Mouse (Mus musculus): Measurements from ENCODE around the gene Olfr156.
"Not testable (repeated sequence)": the region's sequence is repeated elsewhere in the genome, so short reads cannot be mapped to it uniquely, and the experiment has no call there.

Gene Olfr156

DNA sequence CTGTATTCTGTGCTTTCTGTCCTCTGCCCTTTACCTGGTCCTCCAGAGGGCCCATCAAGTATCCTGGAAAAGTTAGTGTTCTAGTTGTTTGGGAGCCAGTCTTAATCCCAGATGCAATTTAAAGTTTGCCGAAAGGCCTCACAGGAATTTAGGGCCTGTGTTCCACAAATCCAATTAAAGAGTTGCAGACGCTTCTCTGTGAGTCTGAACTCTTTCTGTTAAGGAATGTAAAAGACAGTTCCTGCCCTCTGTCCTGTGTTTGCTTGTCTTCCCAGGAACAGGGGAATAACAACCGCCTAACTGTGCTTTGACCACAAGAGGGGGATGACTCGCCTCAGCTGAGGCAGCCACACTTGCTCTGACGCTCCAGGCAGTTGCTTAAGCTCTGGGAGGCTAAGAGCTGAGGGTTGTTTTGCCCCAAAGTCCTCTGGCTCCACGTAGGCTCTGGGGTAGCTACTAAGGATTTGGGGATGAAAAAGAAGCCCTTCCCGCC, at the start of gene Olfr156:
Gene Olfr156, minus strand, starts transcription at position 51 of the 493 bp plus-strand sequence.
- peak; percentile 3 to 25 for DNase-seq (ENCODE audit: low spot score in 2 of 2)

DNA sequence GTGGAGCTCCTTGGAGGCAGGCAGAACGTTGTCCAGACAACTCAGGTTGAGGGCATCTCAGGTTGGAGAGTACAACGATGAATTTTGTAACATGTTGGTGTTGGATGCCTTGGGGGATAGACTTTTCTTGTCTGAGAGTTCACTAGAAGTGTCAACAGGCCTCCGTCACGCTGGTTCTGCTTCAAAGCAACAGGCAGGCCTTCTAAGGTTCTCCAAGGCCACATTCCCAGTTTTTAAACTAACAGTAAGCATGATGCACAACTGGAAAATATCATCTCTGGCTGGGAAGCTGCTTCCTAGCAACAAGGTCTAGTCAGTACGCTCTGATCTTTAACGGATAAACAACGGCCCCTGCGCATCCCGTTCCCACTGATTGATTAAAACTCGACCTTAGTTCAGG, 46.1 kb upstream of the Olfr156 start:
- DNase-seq (ENCODE audit: low spot score in 2 of 2), result no peak

DNA sequence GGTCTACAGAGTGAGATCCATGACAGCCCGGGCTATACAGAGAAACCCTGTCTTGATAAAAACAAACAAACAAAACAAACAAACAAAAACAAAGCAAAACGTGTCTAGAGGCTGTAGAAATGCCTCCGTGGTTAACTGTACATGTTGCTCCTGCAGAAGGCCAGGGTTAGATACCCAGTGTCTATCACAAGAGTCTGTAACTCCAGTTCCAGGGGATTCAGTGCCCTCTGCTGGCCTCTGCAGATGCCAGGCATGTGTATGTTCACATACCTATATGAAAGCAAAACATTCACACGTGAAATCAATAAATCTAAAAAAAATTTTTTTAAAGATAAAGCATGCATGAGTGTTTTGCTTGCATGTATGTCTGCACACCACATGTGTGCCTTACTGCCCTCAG, 39.6 kb upstream of the Olfr156 start:
- DNase-seq (ENCODE audit: low spot score in 2 of 2), result no peak

DNA sequence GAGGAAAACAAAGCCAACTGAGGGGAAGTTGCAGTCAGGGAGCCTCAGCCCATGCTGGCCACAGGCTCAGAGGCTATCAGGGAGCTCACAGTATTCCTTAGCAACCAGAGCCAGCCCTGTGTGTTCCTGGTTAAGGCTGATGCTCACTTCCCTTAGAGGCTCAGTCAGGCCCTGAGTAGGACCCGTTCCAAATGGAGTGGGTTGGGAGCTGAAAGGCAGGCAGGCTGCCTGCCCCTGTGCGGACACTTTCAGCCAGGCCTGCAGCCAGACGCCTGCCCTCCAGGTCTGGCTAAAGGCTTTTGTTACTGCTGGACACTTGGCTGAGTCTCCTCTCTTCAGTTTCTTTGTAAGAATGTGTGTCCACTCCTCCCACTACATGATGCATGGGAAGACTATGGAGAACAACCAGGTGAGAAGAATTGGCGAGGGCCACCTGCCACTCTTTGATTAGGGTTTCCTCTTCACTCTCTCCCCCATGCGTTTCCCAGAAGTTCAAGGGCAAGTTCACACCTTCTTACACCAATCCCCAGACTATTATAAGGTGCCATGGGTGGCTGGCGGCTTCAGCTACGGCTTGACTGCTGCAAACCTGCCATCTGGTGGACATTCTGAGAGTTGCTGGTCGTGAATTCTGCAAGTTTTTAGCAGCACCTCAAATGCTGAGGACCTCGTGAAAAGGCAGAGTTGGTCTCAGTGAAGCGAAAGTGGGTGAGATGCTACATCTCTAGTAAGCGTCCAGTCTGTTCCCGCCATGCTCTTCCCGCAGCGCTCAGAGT, 37.2 kb upstream of the Olfr156 start:
- DNase-seq (ENCODE audit: low spot score in 2 of 2), result peak; percentile 52 to 60

DNA sequence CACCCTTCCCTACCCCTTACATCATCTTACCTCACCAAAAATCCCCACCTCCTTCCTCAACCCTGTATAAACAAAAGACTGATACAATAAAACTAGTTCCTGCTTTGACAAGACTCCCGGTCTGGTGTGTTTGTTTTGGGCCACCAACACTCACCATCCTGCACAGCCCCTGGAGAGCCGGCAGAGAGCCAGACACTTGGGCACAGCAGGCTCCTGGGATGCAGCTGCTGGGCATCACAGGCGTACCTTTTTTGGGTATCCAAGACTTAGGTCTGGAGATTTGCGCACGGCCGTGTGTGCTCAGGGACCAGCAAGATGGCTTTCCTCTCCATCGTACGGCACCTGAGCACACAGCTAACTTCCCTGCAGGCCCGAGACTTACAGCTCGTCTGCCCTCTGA, 36.2 kb upstream of the Olfr156 start:
- no peak for DNase-seq (ENCODE audit: low spot score in 2 of 2)

DNA sequence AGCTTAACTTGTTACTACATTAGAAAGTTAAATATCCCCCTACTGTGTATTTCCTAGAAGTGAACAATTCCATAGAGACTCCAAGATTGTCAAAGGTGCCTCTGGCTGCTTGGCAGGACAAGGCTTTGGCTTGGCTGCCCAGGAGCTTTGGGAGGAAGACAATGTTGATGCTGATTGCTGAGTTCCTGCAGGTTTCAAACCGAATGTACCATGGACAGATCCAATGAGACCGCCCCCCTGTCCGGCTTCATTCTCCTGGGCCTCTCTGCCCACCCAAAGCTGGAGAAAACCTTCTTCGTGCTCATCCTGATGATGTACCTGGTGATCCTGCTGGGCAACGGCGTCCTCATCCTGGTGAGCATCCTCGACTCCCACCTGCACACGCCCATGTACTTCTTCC, 30.4 kb upstream of the Olfr156 start:
- DNase-seq (ENCODE audit: low spot score in 2 of 2), result no peak

DNA sequence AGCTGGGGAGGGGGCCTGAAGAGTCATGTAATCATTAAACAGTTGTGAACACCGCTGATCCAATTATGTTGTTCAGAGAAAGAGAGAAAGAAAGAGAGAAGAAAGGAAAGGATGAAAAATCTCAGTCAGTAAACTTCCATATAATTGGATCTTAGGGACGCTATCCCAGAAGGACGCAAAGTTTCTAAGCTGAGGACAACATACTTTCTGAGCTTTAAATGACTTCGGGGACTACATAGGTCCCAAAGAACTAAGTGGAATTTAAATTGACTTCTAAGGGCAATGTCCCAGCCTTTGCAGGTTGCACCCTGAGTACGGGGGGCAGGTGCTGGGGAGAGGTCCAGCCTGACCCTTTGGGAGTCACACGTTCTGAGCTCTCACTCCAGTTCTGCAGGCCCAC, 27.6 kb upstream of the Olfr156 start, which contains the start of gene Olfr155:
Gene Olfr155, plus strand, starts transcription at position 301 of the 400 bp plus-strand sequence.
- DNase-seq (ENCODE audit: low spot score in 2 of 2), result no peak

DNA sequence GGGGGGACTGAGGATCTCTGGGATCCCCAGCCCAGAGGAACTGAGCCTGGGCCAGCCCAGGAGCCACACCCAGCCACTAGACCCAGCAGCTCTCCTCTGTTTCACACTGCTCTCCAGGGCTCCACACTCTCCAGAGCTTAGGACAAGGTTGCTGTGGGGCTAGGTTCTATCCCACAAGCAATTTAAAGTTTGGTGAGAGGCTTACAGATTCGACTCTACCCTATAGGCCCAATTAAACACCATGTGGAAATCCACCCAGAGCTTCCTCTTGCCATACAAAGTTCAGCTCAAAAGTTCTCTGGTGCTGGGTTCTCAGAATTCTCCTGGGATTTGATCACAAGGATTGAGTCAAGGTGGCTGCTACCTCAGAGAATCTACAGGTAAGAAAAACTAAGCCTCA, 16.4 kb upstream of the Olfr156 start, which contains the start of gene Olfr157:
Gene Olfr157, minus strand, starts transcription at position 101 of the 400 bp plus-strand sequence.
- no peak for DNase-seq (ENCODE audit: low spot score in 2 of 2)

DNA sequence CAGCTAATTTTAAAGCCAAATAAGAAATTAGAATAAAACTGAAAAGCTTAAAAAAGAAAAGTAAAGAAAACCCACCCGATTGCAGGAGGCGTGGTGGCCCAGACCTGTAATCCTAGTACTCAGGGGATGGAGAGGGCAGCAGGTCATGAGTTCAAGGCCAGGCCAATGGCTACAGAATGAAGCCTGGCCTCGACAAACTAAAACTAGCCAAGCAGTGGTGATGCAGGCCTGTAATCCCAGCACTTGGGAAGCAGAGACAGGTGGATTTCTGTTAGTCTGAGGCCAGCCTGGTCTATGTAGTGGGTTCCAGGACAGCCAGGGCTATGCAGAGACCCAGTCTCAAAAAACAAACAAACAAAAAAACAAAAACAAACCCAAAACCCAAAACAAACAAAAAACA, 14.6 kb upstream of the Olfr156 start:
- no peak for DNase-seq (ENCODE audit: low spot score in 2 of 2)

DNA sequence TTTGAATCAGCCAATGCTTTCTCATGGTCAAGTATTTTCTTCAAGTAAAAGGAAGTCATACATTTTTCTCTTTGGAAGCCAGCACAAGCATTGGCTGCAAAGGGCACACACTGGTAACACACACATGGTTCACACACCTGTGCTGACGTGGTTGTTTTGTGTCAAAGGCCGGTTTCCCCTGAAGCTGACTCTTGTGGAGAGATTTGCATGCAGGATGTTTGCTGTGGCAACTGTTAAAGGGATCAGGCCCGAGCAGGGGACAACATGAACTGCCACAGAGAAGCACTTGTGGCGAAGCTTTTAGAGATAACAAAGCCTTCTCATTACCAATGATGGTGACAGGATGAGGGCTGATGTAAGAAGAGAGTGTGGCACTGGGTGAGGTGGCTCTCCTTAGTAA, 11.1 kb upstream of the Olfr156 start:
- DNase-seq (ENCODE audit: low spot score in 2 of 2), result no peak

DNA sequence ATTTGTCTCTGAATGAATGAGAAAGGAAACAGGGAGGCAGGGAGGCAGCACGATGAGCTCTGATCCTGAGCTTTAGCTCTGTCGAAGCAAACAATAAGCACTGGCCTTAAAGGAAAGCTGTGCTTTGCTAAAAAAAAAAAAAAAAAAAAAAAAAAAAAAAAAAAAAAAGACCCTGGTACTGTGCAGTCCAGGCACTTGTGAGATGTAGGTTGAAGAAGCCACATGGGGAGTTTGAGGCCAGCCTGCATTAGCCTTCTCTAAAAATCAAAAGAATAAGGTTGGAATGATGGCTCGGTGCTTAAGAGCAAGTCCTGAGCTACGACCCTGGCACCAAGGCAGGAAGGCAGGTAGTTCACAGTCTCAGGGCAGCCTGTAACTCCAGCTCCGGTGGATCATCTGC, 10.1 kb upstream of the Olfr156 start:
- DNase-seq (ENCODE audit: low spot score in 2 of 2), result no peak

DNA sequence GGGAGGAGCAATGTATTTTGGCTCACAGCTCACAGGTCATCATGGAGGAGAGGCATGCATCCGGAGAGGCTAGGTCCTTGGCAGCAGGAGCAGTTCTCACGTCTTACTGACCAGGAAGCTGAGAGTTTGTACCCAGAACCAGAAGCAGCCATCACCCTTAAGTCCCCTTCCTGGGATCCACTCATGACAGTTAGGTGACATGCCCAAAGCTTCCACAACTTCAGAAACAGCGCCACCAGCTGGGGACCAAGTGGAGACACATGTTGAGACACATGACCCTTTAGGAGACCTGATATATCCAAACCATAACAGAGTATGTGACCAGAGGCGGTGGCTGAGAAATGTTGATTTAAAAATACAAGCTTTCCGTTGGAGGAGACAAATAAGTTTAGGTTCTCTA, 8.3 kb upstream of the Olfr156 start:
- DNase-seq (ENCODE audit: low spot score in 2 of 2), result no peak

DNA sequence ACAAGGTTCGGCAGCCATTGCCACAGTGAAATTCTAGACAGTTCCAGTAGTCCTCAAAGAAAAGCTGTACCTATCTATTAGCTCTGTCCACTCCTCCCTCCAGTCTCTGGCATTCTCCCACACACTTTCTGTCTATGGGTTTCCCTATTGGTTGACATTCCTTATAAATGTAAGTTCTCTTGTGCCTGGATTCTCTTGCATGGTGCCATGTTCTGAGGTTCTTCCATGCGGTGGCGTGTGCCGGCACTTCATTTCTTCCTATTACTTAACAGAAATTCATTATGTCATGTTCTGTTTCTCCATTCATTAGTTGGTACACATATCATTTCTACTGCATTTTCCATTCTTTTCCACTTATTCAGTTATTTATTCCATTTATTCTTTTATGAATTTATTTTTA, 5.1 kb upstream of the Olfr156 start:
- DNase-seq (ENCODE audit: low spot score in 2 of 2), result no peak

DNA sequence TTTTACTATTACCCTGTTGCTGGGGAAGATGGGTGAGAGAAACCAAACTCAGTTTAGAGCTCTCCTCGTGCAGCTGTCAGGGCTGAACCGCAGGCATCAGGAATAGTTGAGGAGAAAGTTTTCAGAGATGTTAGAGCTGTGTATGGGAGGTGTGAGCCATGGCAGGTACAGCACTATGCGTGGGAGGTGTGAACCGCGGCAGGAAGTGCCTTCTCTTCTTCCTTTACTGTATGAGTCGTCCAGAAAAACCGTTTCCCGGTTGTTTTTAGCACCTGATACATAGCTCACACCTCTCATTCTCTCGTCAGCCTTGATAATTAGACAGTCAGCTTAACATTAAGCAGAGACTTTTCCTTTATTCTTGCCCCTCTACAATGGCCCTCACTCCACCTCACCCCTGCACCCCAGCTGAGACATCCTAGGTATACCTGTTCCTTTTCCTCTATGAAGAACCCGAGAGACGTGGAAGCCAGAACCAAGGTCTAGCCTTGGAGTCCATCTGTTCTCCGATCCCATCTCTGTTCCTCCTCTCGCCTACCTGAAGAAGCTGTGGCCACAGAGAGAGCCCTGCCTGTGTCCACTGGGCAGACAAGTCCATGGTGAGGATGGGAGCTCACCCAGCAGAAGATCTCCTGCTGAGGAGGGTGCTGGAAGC, 672 bp downstream of the Olfr156 start:
- no peak for DNase-seq (ENCODE audit: low spot score in 2 of 2)

DNA sequence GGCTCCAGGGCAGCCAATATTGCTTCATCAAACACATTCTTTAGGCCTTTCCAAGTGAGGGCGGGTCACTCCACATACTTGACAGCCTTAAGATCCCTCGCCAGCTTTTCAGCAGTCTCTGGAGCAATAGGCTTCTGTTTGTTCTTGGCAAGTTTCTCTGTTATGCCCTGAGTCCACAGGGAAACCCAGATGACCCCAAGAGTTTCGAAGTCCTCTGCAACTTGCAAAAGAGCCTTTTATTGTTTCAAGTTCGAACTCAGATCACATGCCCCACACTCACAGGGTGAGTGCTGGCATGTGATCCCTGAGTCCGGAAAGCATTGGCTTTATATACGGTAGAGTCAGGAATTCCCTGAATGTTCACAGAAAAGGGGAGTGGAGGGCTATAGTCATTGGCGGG, 24.8 kb downstream of the Olfr156 start:
- peak in 1 of 2 experiments; percentile 32 for DNase-seq (ENCODE audit: low spot score in 2 of 2)

DNA sequence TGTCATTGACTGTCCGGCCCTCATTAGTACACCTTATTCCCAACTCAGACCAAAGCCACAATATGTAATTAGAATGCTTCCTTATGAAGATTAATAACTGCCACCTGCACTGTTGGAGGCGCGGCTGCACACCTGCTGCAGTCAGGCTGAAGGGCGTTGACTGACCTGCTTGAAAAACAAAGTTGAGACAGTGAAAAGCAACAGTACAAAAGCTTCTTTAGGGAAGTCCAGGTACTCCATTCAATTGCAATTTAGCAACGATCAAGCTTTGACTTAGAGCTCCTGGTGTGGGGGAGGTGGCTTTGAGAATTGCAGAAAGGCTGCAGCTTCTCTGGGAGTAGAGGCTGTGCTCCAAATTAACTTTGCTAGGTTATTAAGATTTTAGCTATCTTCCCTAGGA, 27.9 kb downstream of the Olfr156 start:
- not testable (repeated sequence) for DNase-seq (ENCODE audit: low spot score in 2 of 2)

DNA sequence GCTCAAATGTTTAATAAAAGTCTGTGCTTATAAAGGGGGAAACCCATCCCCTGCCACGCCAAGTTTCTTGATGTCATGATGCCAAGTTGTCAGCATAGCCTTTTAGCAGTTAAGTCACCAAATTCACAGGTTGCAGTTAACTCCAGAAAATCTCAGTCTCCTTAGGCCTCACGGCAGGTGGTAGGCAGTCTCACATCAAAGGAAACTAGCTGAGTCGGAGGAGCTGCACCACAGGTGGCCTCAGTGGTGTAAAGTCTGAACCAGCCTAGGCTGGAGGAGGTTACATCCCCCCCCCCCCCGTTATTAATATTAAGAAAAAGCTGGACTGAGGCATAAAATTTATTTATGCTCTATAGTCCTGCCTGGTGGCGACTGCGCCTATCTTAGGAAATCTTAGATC, 28.4 kb downstream of the Olfr156 start:
- no peak for DNase-seq (ENCODE audit: low spot score in 2 of 2)

DNA sequence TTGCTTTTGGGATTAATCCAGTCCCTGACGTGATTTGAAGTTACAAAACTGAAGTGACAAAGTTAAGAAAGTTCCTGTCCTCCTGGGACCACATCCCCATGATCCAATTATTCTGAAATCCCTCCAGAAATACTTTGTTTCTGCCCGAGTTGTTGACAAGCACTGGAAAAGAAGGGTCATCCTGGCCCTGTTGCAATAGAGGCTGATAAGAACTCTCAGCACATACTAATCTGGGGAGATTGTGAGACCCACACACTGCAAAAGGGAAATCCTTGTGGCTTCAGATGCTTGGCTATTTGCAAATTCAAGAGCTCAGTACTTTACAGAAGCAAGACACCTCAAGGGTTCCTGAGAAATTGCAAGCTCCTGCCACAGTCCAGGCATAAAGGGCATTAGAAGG, 51.4 kb downstream of the Olfr156 start:
- DNase-seq (ENCODE audit: low spot score in 2 of 2), result no peak

DNA sequence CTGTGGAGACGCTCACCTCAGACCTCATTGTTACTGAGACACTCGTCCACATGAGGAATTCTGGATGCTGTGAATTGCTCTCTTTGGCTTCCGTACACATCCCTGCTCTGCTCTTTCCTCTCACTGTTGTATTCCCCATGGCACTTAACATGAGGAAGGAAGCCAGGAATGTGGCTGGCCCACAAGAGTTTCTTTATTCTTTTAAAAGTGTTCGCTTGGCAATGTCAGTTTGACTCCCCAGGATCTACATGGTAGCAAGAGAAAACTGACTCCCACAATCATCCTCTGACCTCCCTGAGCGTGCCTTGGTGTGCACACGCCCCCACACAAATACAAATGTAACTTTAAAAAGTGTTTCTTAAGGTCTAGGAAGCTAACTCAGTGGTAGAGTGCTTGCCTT, 52.1 kb downstream of the Olfr156 start:
- DNase-seq (ENCODE audit: low spot score in 2 of 2), result no peak

DNA sequence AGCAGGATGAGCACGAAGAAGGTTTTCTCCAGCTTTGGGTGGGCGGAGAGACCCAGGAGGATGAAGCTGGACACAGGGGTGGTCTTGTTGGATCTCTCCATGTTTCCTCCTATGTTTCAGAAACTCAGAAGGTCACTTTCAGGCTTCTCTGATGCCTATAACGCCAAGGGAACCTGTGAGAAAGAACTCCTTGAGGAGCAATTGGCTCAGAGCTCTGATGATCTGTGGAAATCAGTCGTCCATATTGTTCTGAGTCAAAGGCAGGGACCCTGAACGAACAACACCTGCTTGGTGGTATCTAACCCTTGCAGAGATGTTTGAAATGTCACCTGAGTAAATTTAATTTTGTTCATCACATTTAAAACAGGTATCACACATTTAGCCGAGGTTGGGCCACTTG, 52.8 kb downstream of the Olfr156 start, which contains the start of gene Olfr159:
Gene Olfr159, minus strand, starts transcription at position 101 of the 400 bp plus-strand sequence.
- DNase-seq (ENCODE audit: low spot score in 2 of 2), result no peak

All from urinary bladder, postnatal 36 days (tissue).